Mouse (Mus musculus) megakaryocyte-erythroid progenitor cell, adult 5 weeks (primary cell): ENCODE measurements around the gene Edn1. TPM values are rescaled to one million over a fixed set of nuclear protein-coding genes. Genes with fewer than 3 reads are reported as not detected.

Source experiments
- polyA plus RNA-seq: library from polyadenylated mRNA; stranded (reverse); fragments of >175 nt; gene quantifications from 2 replicates; pipeline ENCODE4 v1.2.3, GENCODE M21; 2012

Gene Edn1
- polyA plus RNA-seq, result 0.28 and 0.69 TPM in 2 replicates

GRCm38 (mm10) chr13:42301161-42301721 is at the start of gene Edn1:
Gene Edn1 (plus strand): TSS chr13:42301476.

Other genes with a start within 250 kb of the Edn1 start
- 35.8 and 38.4 TPM in 2 replicates for gene Hivep1, start 249.5 kb upstream of the Edn1 start, polyA plus RNA-seq